ENCODE assay signal across 9 mouse cellular contexts in the genomic region with DNA sequence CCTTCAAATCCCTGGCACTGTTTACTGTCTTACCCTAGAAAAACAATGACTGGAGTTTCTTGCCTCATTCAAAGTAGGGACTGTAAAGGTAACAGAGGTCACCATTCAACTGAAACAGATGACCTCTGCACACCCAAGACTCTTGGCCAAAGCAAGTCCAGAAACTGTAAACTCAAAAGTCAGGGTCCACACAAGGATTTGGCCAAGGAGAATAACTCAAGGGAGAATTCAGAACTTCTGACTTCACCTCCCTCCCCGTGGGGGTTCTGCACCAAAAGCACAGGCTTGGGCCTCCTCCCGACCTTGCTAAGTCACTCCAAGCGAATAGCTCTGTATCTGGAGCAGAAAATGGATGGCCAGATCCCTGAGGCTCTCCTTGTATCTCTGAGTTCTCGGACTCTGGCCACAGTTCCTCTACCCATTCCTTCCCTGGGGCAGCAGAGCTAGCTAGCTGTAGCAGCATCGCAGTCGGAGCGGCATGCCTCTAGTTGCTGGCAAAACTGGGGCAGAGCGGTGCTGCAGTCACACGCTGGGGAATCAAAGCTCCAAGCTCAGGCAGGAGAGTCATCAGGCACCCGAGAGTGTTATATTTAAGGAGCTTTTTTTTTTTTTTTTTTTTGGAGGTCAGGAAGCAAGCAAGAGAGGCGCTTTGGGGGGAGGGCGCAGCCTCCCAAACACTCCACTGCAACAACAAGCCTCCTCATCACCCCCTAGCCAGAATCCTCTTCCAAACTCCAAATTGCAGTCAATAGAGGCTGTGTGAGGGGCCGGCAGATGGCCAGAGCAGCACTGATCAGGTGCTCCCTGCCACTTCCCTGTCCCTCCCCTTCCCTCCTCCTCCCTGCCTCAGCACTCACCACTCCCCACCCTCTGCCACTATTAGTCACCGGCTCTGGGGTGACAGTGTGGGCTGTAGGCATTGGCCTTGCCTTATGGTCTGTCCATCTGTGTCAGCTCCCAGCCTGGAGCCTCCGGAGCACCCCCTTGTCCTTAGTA.
DNase-seq lines count a peak whose midpoint lies in the region; ATAC-seq and TF ChIP-seq lines count a peak whose summit lies in the region.
"Had no signal": no experiment of that assay in that cellular context is flagged by ENCODE, and none has a peak within 500 bp of the region (broad histone marks: within the 10 kb centered on the region; RNA-seq: fewer than 3 reads in every experiment).

No protein-coding gene starts in this region.

- DNase-seq in 3134 (ENCODE audit: extremely low read depth, insufficient read length, low spot score): peak; percentile 78
- DNase-seq in ES-E14 (ENCODE audit: low read depth, low spot score): no peak
- DNase-seq in cerebellum, postnatal 36 days: peak; percentile 90 to 91
- peak; percentile 62 to 77 for DNase-seq in left cerebral cortex, postnatal 14 days (ENCODE audit: low spot score in 2 of 2)
- DNase-seq in neural tube, embryonic 11.5 days (ENCODE audit: low spot score): peak; percentile 39
- DNase-seq in thymus, adult 18-20 months: no peak
- no peak for DNase-seq in gastrocnemius, postnatal 36 days

- no peak overlapping the region for H3K27ac ChIP-seq in ES-E14 (ENCODE audit: insufficient read depth, low read depth, low read length, poor library complexity, severe bottlenecking)
- H3K27ac ChIP-seq in neural tube, embryonic 11.5 days (ENCODE audit: low read depth, low read length): no peak overlapping the region
- H3K27ac ChIP-seq: liver, embryonic 14.5 days had no signal

- in situ Hi-C loops in ES-E14 (cut with MboI; ENCODE audit: low sequenced_read_pairs in 2 of 2, unreplicated experiment in 2 of 2): no loop called here

- H3K4me1 ChIP-seq in ES-E14 (ENCODE audit: control insufficient read depth in 2 of 2, insufficient read depth in 2 of 2, low read length in 2 of 2, poor library complexity in 1 of 2): peaks cover 0 to 4% of the 10 kb centered on the region in 2 experiments; a peak in 1 of 4 replicates
- H3K4me1 ChIP-seq in neural tube, embryonic 11.5 days (ENCODE audit: control insufficient read depth, insufficient read depth, low read length): no peaks in the 10 kb centered on the region

- no peaks in the 10 kb centered on the region for H3K36me3 ChIP-seq in ES-E14 (ENCODE audit: control insufficient read depth, insufficient read depth, low read length, poor library complexity, severe bottlenecking)
- no peaks in the 10 kb centered on the region for H3K36me3 ChIP-seq in neural tube, embryonic 11.5 days (ENCODE audit: control insufficient read depth, insufficient read depth, low read length)

- no peak overlapping the region for H3K9ac ChIP-seq in ES-E14 (ENCODE audit: insufficient read depth, low read depth, low read length, poor library complexity, severe bottlenecking)
- no peak overlapping the region for H3K9ac ChIP-seq in neural tube, embryonic 11.5 days (ENCODE audit: low read length)
- H3K9ac ChIP-seq: liver, embryonic 14.5 days had no signal

- ATAC-seq in hematopoietic stem cell, adult 5-6 weeks (replicated peaks in 1 of 2; ENCODE audit: insufficient read depth in 1 of 2, low FRiP score in 2 of 2, low TSS enrichment in 1 of 2, low read depth in 1 of 2, poor library complexity in 2 of 2, severe bottlenecking in 2 of 2): peak; percentile 32 to 62; a peak in 1 of 4 replicates
- peak; percentile 55; the same call in 1 of the 2 replicates for ATAC-seq in neural tube, embryonic 11.5 days (ENCODE audit: insufficient read depth, low FRiP score, low TSS enrichment)

- intact Hi-C loops in left cerebral cortex, postnatal 14 days (cut with DNase I): no loop called here
- intact Hi-C loops in gastrocnemius, postnatal 36 days (cut with DNase I): no loop called here

- H3K9me3 ChIP-seq in ES-E14 (ENCODE audit: control insufficient read depth, insufficient read depth, low read depth, low read length): no peaks in the 10 kb centered on the region
- H3K9me3 ChIP-seq in neural tube, embryonic 11.5 days (ENCODE audit: control insufficient read depth, low read length): no peaks in the 10 kb centered on the region

- H3K27me3 ChIP-seq in neural tube, embryonic 11.5 days (ENCODE audit: control insufficient read depth, insufficient read depth, low read length): no peaks in the 10 kb centered on the region

- H3K4me3 ChIP-seq in ES-E14 (ENCODE audit: insufficient read depth in 1 of 2, low read depth in 1 of 2, low read length in 2 of 2, poor library complexity in 1 of 2, severe bottlenecking in 1 of 2): no peak overlapping the region
- no peak overlapping the region for H3K4me3 ChIP-seq in neural tube, embryonic 11.5 days (ENCODE audit: low read depth, low read length)

- 8% methylated on average over 15 of the region's 15 CpGs for WGBS in neural tube, embryonic 11.5 days

- no peak overlapping the region for H3K4me2 ChIP-seq in neural tube, embryonic 11.5 days (ENCODE audit: low read depth)

TF ChIP-seq in ES-E14, 5 proteins besides CTCF, POLR2A, EP300 and RAD21:
- peak; percentile 49; the same call in 1 of the 2 replicates for TF ChIP-seq ZNF384 (IDR thresholded peaks at IDR 0.05; ENCODE audit: low read depth, low read length)
- no peak for TF ChIP-seq CHD2 (IDR thresholded peaks at IDR 0.05; ENCODE audit: low read depth, low read length)

Comparison
In these comparisons a context has a peak if more than half of its experiments do, and no peak if none do; other contexts are left out.
1. DNase-seq: peak in 3134 (single experiment), cerebellum, postnatal 36 days (2 of 2), left cerebral cortex, postnatal 14 days (2 of 2) and neural tube, embryonic 11.5 days (single experiment); none in ES-E14 (single experiment), thymus, adult 18-20 months (0 of 2) and gastrocnemius, postnatal 36 days (0 of 2).